12 mouse cellular contexts compared by ENCODE assay signal in the genomic region with DNA sequence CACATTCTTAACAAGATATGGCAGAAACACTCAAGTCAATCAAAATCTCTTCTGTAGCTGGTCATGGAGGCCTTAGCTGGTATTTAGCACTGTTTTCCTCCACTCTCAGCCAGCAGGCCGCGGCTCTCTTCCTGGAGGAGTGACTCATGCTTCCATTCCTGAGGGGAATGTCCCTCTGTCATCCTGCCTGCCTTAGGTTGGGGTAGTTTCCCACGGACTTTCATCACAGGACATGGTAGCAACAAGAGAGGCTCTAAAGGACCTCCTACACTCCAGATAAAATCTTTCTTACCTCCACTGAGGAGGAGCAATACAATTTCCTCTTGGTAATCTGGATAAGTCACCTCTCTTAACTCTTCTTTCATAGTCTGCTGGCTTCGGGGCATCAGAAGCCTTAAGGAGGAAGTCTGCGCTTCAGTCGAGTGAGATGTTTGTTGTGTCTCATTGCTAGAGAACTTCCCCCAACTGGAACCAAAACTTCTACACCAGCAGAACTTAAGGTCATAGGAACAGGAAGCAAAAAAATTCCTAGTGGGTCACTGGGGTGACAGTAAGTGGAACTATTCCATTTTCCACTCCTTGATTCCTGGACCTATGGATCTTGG. TPM values are rescaled to one million over a fixed set of nuclear protein-coding genes. Genes with fewer than 3 reads are reported as not detected.
DNase-seq lines count a peak whose midpoint lies in the region; ATAC-seq and TF ChIP-seq lines count a peak whose summit lies in the region.
"Had no signal": no experiment of that assay in that cellular context is flagged by ENCODE, and none has a peak within 500 bp of the region (broad histone marks: within the 10 kb centered on the region; RNA-seq: fewer than 3 reads in every experiment).

No protein-coding gene starts in this region.

- TF ChIP-seq EP300 in lung, postnatal 0 days (IDR thresholded peaks at IDR 0.05): no peak

- H3K4me2 ChIP-seq in lung, postnatal 0 days (replicated peaks; ENCODE audit: low read depth, low read length): no peak overlapping the region
- H3K4me2 ChIP-seq in heart, embryonic 13.5 days: no peak overlapping the region
- no peak overlapping the region for H3K4me2 ChIP-seq in midbrain, postnatal 0 days (ENCODE audit: low read depth, low read length, poor library complexity, severe bottlenecking)
- H3K4me2 ChIP-seq: embryonic facial prominence, embryonic 15.5 days had no signal

- H3K9me3 ChIP-seq in lung, postnatal 0 days (ENCODE audit: low read length): no peaks in the 10 kb centered on the region
- no peaks in the 10 kb centered on the region for H3K9me3 ChIP-seq in heart, embryonic 13.5 days
- H3K9me3 ChIP-seq in midbrain, postnatal 0 days (ENCODE audit: low read length): no peaks in the 10 kb centered on the region
- H3K9me3 ChIP-seq: embryonic facial prominence, embryonic 15.5 days had no signal

- no peaks in the 10 kb centered on the region for H3K27me3 ChIP-seq in lung, postnatal 0 days (replicated peaks; ENCODE audit: insufficient read depth, low read length)
- H3K27me3 ChIP-seq in heart, embryonic 13.5 days (replicated peaks): no peaks in the 10 kb centered on the region
- no peaks in the 10 kb centered on the region for H3K27me3 ChIP-seq in small intestine, adult 2 months (ENCODE audit: control insufficient read depth, insufficient read depth, low read length)
- H3K27me3 ChIP-seq in midbrain, postnatal 0 days (ENCODE audit: insufficient read depth, low read length): no peaks in the 10 kb centered on the region
- H3K27me3 ChIP-seq: embryonic facial prominence, embryonic 15.5 days had no signal

- H3K36me3 ChIP-seq in lung, postnatal 0 days (ENCODE audit: insufficient read depth, low read length): no peaks in the 10 kb centered on the region
- H3K36me3 ChIP-seq in heart, embryonic 13.5 days: peaks cover 18% of the 10 kb centered on the region
- no peaks in the 10 kb centered on the region for H3K36me3 ChIP-seq in small intestine, adult 2 months (ENCODE audit: control insufficient read depth, insufficient read depth, low read length)
- H3K36me3 ChIP-seq in midbrain, postnatal 0 days (ENCODE audit: insufficient read depth, low read length): peaks cover 10% of the 10 kb centered on the region

- no peak overlapping the region for H3K4me3 ChIP-seq in lung, postnatal 0 days (ENCODE audit: low read depth, low read length)
- no peak overlapping the region for H3K4me3 ChIP-seq in heart, embryonic 13.5 days
- H3K4me3 ChIP-seq in small intestine, adult 2 months (ENCODE audit: low read depth, low read length): no peak overlapping the region
- H3K4me3 ChIP-seq in midbrain, postnatal 0 days (ENCODE audit: low read depth, low read length): no peak overlapping the region
- H3K4me3 ChIP-seq: embryonic facial prominence, embryonic 15.5 days had no signal

- TF ChIP-seq CTCF in lung, postnatal 0 days (IDR thresholded peaks at IDR 0.05): no peak
- TF ChIP-seq CTCF in small intestine, adult 2 months (IDR thresholded peaks at IDR 0.05; ENCODE audit: extremely low read depth, insufficient read length, insufficient replicate concordance, low read depth, low read length): no peak
- no peak for TF ChIP-seq CTCF in midbrain, postnatal 0 days (IDR thresholded peaks at IDR 0.05)

- H3K9ac ChIP-seq in lung, postnatal 0 days (replicated peaks; ENCODE audit: low read depth): no peak overlapping the region
- no peak overlapping the region for H3K9ac ChIP-seq in heart, embryonic 13.5 days
- no peak overlapping the region for H3K9ac ChIP-seq in midbrain, postnatal 0 days (replicated peaks; ENCODE audit: low read length, poor library complexity, severe bottlenecking)
- H3K9ac ChIP-seq: embryonic facial prominence, embryonic 15.5 days had no signal

- peak; percentile 45 for DNase-seq in adrenal gland, adult 2 months
- no peak for DNase-seq in adrenal gland, adult 18-20 months (ENCODE audit: low spot score in 2 of 2)
- DNase-seq in lung, postnatal 0 days (ENCODE audit: low spot score): peak; percentile 75
- no peak for DNase-seq in lung, postnatal 4 days
- no peak for DNase-seq in midbrain, postnatal 0 days (ENCODE audit: low spot score)
- DNase-seq in left cerebral cortex, adult 8-10 months (ENCODE audit: low spot score in 2 of 2): no peak
- DNase-seq: kidney, adult 11 months; lung, adult 2 months; thymus, postnatal 14 days had no signal

- TF ChIP-seq POLR2A in small intestine, adult 2 months (IDR thresholded peaks at IDR 0.05; ENCODE audit: low read depth, low read length): no peak

- 50% methylated on average over 6 of the region's 6 CpGs for WGBS in lung, postnatal 0 days
- WGBS in heart, embryonic 13.5 days: 40% methylated on average over 6 of the region's 6 CpGs
- WGBS in small intestine, adult 2 months: 28% methylated on average over 6 of the region's 6 CpGs
- 87% methylated on average over 6 of the region's 6 CpGs for WGBS in midbrain, postnatal 0 days

- 0 out of 2 replicates have a peak overlapping the region, but pooled peaks have one; percentile 11 for H3K27ac ChIP-seq in lung, postnatal 0 days (ENCODE audit: low read length)
- peak overlapping the region; percentile 74 for H3K27ac ChIP-seq in heart, embryonic 13.5 days (replicated peaks)
- peak overlapping the region; percentile 1; the same call in 1 of the 2 replicates for H3K27ac ChIP-seq in small intestine, adult 2 months (ENCODE audit: insufficient read depth, low read depth, low read length)
- no peak overlapping the region for H3K27ac ChIP-seq in midbrain, postnatal 0 days (ENCODE audit: low read depth, low read length)
- H3K27ac ChIP-seq: embryonic facial prominence, embryonic 15.5 days had no signal

- peak; percentile 83 for ATAC-seq in lung, postnatal 0 days
- no peak for ATAC-seq in heart, embryonic 13.5 days (ENCODE audit: extremely low read depth, insufficient number of reproducible peaks, low FRiP score, low TSS enrichment)
- no peak for ATAC-seq in midbrain, postnatal 0 days (ENCODE audit: low FRiP score)

- 0 out of 2 replicates have a peak, but pooled peaks cover 3% of the 10 kb centered on the region for H3K4me1 ChIP-seq in lung, postnatal 0 days (ENCODE audit: insufficient read depth, low read depth, low read length)
- peaks cover 28% of the 10 kb centered on the region for H3K4me1 ChIP-seq in heart, embryonic 13.5 days
- peaks cover 10% of the 10 kb centered on the region; the same call in 1 of the 2 replicates for H3K4me1 ChIP-seq in small intestine, adult 2 months (ENCODE audit: control insufficient read depth, insufficient read depth, insufficient read length, low read length)
- no peaks in the 10 kb centered on the region for H3K4me1 ChIP-seq in midbrain, postnatal 0 days (ENCODE audit: insufficient read depth, low read length)
- H3K4me1 ChIP-seq: embryonic facial prominence, embryonic 15.5 days had no signal

RNA-seq across cellular contexts. Expression of a gene that starts 15.7 kb away (rescaled TPM):
- total RNA-seq in adrenal gland, adult 2 months (2021): 1 to 10 TPM; 6.1 to 9.8 TPM
- polyA plus RNA-seq in adrenal gland, adult 2 months (2012; rRNA removed): 5.3 and 5.6 TPM in 2 replicates
- 1 to 10 TPM; 6.4 to 6.5 TPM for total RNA-seq in adrenal gland, adult 18-20 months (2021)
- polyA plus RNA-seq in lung, postnatal 0 days (2015; fragmentation: Nextera tagmentation; extraction: Ambion mirVana): 11.1 and 11.5 TPM in 2 replicates
- polyA plus RNA-seq in heart, embryonic 13.5 days (2015; fragmentation: Nextera tagmentation; extraction: Ambion mirVana): 12.9 and 13.8 TPM in 2 replicates
- polyA plus RNA-seq in small intestine, adult 2 months (2012; rRNA removed): 1.3 and 1.6 TPM in 2 replicates
- 18.1 and 22.2 TPM in 2 replicates for total RNA-seq in midbrain, postnatal 0 days (2014; rRNA removed)
- 22.7 and 23.3 TPM in 2 replicates for polyA plus RNA-seq in midbrain, postnatal 0 days (2015; fragmentation: Nextera tagmentation; extraction: Ambion mirVana)
- 10 to 100 TPM; 22.1 to 25.2 (median 24.1) TPM for total RNA-seq in left cerebral cortex, adult 8-10 months (2022)

RNA-seq across cellular contexts. Expression of a gene that starts 28.7 kb away (rescaled TPM):
- total RNA-seq in adrenal gland, adult 2 months (2021): 10 to 100 TPM; 64.5 to 82.1 TPM
- polyA plus RNA-seq in adrenal gland, adult 2 months (2012; rRNA removed): 89.4 and 93.5 TPM in 2 replicates
- total RNA-seq in adrenal gland, adult 18-20 months (2021): 100 to 1,000 TPM in 1 of 2 experiments, 10 to 100 TPM in 1; 65.1 to 101 TPM
- 1.6 and 1.7 TPM in 2 replicates for polyA plus RNA-seq in lung, postnatal 0 days (2015; fragmentation: Nextera tagmentation; extraction: Ambion mirVana)
- polyA plus RNA-seq in heart, embryonic 13.5 days (2015; fragmentation: Nextera tagmentation; extraction: Ambion mirVana): 0.44 and 0.65 TPM in 2 replicates
- 2.8 and 8.4 TPM in 2 replicates for polyA plus RNA-seq in small intestine, adult 2 months (2012; rRNA removed)
- 1.5 and 3.3 TPM in 2 replicates for total RNA-seq in midbrain, postnatal 0 days (2014; rRNA removed)
- polyA plus RNA-seq in midbrain, postnatal 0 days (2015; fragmentation: Nextera tagmentation; extraction: Ambion mirVana): 2.0 and 2.8 TPM in 2 replicates
- total RNA-seq in left cerebral cortex, adult 8-10 months (2022): 10 to 100 TPM; 10.6 to 11.4 (median 10.8) TPM

RNA-seq across cellular contexts. Expression of a gene that starts 31.9 kb away (rescaled TPM):
- under 1 TPM in 1 of 2 experiments, not detected in 1; 0.90 TPM for total RNA-seq in adrenal gland, adult 2 months (2021)
- polyA plus RNA-seq in adrenal gland, adult 2 months (2012; rRNA removed): 0.51 and 0.67 TPM in 2 replicates
- not detected for total RNA-seq in adrenal gland, adult 18-20 months (2021)
- polyA plus RNA-seq in lung, postnatal 0 days (2015; fragmentation: Nextera tagmentation; extraction: Ambion mirVana): not detected in 2 replicates
- polyA plus RNA-seq in heart, embryonic 13.5 days (2015; fragmentation: Nextera tagmentation; extraction: Ambion mirVana): 1.9 TPM in 1 of 2 replicates, not detected in the other
- polyA plus RNA-seq in small intestine, adult 2 months (2012; rRNA removed): 138 and 67,254 TPM in 2 replicates
- not detected in 2 replicates for total RNA-seq in midbrain, postnatal 0 days (2014; rRNA removed)
- not detected in 2 replicates for polyA plus RNA-seq in midbrain, postnatal 0 days (2015; fragmentation: Nextera tagmentation; extraction: Ambion mirVana)
- not detected for total RNA-seq in left cerebral cortex, adult 8-10 months (2022)

Comparison
In these comparisons a context has a peak if more than half of its experiments do, and no peak if none do; other contexts are left out.
1. DNase-seq: peak in adrenal gland, adult 2 months (single experiment) and lung, postnatal 0 days (single experiment); none in adrenal gland, adult 18-20 months (0 of 2), lung, postnatal 4 days (0 of 2), midbrain, postnatal 0 days (single experiment) and left cerebral cortex, adult 8-10 months (0 of 2).
2. RNA of a gene that starts 31.9 kb away (polyA plus RNA-seq): 138 to 67,254 TPM in small intestine, adult 2 months; 0.51 to 0.67 TPM in adrenal gland, adult 2 months, not detected in midbrain, postnatal 0 days, not detected in lung, postnatal 0 days and 1.9 TPM in heart, embryonic 13.5 days; every median in the first group is over 10 times any median in the second.